Mouse (Mus musculus) hematopoietic stem cell, adult 5-6 weeks (primary cell): ENCODE data around the gene Tppp3. TPM values are rescaled to one million over a fixed set of nuclear protein-coding genes. Genes with fewer than 3 reads are reported as not detected.
A peak's percentile ranks its signal among the peaks of the same experiment; 100 is the strongest.

ENCODE experiments used
- ATAC-seq, 2 experiments: fragments of 125-278 bp in 1 of 2; replicated peaks in 1 of 2; 2 replicates each; pipeline ENCODE4 v1.8.0; 2016 to 2017; ENCODE audit warnings: inconsistent platforms in 2 of 2, mild to moderate bottlenecking in 2 of 2, moderate number of reproducible peaks in 2 of 2, low read depth in 1 of 2, moderate TSS enrichment in 1 of 2; ENCODE audit not compliant: low FRiP score in 2 of 2, poor library complexity in 2 of 2, severe bottlenecking in 2 of 2, insufficient read depth in 1 of 2, low TSS enrichment in 1 of 2
- total RNA-seq: library from RNA; stranded (forward); fragments of 172-1452, 232-1000 nt; gene quantifications from 2 replicates; pipeline ENCODE4 v1.2.3, GENCODE M21; 2017

The Tppp3 gene
- total RNA-seq, 1 experiment from 2014 or later: not detected

DNA sequence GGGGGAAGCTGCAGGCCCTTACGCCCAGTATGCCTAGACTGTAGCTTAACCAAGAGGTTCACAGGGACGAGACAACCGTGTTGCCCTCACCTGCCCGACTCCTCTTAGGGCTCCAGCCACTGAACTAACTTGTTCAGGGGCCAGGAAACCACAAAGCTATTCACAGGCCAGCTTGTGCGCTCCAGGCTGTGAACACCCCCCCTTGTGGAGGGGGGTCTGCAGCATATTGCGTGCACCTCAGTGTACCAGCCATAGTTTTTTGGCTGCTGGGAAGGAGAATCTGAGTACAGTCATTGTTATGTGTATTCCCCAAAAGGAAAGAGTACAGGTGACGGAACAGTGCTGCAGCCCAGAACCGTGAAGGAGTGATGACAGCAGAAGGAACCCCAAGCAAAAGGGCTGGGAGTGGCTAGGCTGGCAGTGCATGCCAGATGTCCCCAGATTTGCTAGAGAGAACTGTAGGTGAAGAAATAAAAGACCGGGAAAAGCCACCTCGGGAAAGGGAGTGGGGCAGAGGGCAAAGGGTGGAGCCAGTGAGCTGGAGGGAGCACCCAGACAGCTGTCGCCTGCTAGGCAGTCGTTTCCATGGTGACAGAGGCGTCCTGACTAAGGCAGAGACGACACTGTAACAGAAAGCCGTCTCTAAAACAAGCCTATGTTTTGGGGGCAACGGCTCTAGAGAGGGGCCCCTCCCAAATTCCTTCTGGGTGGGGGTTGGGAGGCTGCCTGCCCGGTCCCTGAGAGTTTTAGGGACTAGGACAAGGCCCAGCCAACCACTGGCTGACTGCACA, 2.7 kb upstream of the Tppp3 start:
- ATAC-seq: no peak

DNA sequence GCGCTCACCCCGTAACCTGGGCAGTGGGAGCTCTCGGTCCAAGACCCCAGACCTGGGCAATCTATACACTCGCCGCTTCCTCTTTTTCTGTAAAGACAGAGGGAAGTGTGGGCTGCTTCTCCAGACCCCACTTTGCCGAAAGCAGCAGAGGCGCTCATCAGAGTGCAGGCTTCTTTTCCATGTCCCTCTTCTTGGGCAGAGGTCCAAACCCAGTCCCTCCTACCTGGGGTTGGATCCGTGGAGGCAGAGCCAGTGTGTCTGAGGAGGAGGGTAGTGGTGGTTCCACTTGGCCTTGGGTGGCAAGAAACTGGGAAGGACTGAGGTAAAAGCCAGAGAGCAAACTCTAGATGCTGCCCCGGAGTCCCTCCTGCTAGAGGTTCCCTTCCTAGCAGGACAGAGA, 1.7 kb upstream of the Tppp3 start:
- ATAC-seq: no peak

DNA sequence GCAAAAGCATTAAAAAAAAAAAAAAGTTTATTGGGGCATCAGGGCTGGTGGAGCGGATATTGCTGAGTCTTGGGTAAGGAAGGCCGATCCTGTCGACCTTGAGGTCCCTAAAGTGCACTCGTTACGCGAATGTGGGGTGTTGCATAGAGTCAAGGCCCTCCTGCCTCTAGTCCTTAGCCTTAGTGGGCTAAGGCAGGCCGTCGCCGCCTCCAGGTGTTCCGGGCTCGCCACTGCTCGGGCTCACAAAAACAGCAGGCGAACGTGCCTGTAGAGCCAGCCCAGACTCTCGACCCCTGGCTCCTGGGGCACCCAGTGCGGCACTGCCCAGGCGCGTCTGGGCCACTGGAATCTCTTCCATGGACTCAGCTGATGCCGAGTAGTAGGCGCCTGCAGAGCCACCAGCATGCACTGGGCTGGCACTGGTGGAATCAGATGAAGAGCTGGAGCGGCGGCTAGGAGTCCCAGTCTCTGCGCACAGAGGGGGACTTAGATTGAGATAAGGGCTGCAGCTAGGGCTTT, 1.1 kb upstream of the Tppp3 start:
- ATAC-seq: no peak

DNA sequence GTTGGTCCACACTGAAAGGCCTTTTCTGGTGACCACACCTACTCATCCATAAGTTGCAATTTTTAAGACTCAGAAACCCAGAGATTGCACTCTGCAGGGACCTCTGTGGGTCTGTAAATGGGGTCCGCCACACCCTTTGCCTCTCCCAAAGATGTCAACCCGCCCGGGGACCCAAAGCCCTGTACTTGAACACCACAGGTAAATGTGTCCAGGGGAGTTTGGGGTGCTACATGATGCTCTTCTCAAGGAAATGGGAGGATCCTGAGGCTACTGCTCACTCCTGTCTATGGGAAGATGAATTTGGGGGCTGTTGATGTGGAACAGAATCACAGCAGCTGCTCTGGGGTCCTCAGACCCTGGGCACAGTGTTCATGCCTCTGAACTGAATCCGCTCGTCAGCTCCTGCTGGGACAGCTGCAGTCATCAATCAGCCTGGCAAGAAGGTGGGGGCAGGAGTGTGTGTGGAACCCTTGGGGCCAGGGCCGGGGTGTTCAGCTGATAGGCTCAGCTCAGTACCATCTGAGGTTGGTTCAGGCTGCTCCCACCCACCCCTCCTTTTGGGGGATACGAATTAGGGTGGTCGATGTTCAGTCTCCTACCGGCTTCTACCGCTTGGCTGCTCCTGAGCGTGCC, 529 bp downstream of the Tppp3 start:
- ATAC-seq: peak in 1 of 2 experiments; percentile 5; a peak in 1 of 4 replicates

GRCm38 (mm10) chr8:105470262-105470661, 1.1 kb downstream of the Tppp3 start:
- no peak for ATAC-seq

GRCm38 (mm10) chr8:105469816-105470215, 1.5 kb downstream of the Tppp3 start:
- ATAC-seq: no peak

DNA sequence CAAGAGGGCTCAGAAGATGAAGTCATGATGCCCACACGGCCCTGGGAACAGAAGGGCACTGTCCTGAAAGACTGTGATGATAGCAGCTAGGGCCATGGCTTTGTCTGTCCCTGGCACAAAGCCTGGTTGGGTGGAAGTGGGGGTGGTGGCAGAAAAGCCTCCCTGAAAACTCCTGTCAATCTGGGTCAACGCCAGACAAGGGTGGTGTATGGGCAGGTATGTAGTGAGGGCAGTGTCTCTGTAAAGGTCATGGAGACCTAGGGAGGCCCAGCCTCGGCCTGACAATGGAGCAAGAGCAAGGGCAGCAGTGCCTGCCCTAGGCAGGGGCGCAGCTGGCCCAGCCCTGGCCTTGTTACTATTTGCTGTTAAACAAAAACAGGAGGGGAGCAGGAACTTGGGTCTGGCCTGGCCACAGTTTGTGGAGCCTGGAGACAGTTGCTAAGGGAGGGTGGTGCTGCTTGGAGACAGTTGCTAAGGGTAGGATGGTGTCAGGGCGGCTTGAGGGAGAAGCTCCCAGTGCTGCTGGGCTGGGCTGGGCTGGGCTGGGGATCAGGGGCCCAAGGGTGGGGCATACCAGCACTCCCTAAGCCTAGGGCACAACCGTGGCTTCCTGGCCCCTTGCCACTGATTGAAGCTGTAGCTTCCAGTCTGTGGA, 2.2 kb downstream of the Tppp3 start:
- ATAC-seq: peak in 1 of 2 experiments; percentile 21; a peak in 1 of 4 replicates

- ATAC-seq: no peak
Measured at GRCm38 (mm10) chr8:105468002-105468720, 3.2 kb downstream of the Tppp3 start.

GRCm38 (mm10) chr8:105467396-105467985, 3.8 kb downstream of the Tppp3 start:
- ATAC-seq: no peak

DNA sequence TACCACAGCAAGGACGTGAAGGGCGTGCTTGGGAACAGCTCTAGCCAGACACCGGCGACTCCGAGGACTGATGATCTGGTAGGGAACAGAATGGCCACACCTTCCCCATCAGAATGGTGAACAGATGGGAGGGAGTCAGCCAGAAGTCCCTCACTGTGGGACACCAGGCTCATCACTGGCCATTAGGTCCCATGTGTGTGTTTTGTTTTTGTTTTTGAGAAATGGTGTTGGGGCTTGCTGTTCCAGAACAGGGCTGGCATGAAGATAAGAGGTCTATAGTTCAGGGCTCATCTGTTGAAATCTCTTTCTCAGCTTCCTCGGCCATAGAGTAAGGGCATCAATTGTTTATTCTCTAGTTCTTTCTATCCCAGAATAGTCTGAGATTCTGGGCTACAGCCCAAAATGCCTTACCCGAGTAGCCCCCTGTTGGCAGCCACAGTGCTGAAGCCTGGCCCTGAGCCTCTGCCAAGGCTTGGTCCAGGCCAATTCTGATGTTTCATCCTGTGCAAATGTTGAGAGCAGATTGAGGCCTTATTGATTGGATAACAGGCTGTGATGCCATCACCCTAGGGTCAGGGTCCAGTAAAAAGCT, 4.5 kb downstream of the Tppp3 start:
- ATAC-seq: no peak

GRCm38 (mm10) chr8:105466246-105466645, 5.1 kb downstream of the Tppp3 start:
- no peak for ATAC-seq

GRCm38 (mm10) chr8:105464595-105464994, 6.7 kb downstream of the Tppp3 start:
- peak; percentile 54 to 58 for ATAC-seq

DNA sequence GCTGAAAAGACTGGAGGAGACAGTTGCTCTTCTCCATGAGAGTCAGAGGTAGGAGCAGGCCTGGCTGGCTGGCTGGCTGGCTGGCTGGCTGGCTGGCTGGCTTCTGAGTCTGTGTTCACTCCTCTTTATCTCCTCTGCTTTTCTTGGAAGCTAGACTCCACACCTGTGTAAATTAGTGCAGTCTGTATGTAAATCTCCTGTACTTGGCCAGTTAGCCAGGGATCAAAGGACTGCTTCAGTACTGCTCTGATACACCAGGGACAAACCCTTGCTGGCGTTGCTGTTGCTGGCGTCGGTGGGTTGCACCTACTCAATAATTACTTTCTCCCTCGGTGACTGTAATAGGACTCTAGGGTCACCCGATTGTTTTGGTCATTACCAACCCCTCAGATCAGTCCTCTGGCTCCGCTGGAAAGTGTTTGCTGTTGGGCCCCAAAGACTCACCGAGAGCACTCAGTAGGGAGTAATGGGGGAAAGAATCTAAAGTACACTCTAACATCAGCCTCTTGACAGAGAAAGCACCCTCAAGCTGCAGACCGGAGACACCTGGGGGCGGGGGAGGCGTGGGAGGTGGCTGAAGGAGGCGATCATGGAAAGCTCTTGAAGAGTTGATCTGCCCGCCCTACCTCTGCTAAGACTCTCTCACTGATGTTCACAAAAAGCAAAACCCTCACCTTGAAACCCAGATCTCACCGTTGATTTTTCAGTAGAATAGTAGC, 10.1 kb downstream of the Tppp3 start:
- ATAC-seq: no peak

GRCm38 (mm10) chr8:105455218-105455617, 16.1 kb downstream of the Tppp3 start:
- peak; percentile 69 to 88 for ATAC-seq

- no peak for ATAC-seq
Measured at GRCm38 (mm10) chr8:105454088-105454487, 17.2 kb downstream of the Tppp3 start.

GRCm38 (mm10) chr8:105453296-105453695, 18.0 kb downstream of the Tppp3 start:
- ATAC-seq: peak; percentile 44 to 46; a peak in 1 of 4 replicates
